Mouse (Mus musculus) adrenal gland, postnatal 10 days (tissue): Measurements from ENCODE around the gene 4930412O13Rik. TPM values are rescaled to one million over a fixed set of nuclear protein-coding genes. Genes with fewer than 3 reads are reported as not detected.

ENCODE experiments used
- DNase-seq: peaks from one replicate; pipeline ENCODE4 v3.0.0; 2021; ENCODE audit warnings: mixed read lengths
- long read RNA-seq, 2 experiments: library from polyadenylated mRNA; stranded (forward); transcript quantifications; one replicate each; pipeline ENCODE4 v2.0.0; 2021
- total RNA-seq, 2 experiments: library from RNA; stranded (reverse); gene quantifications; 2 replicates each; pipeline ENCODE4 v1.2.3; 2021

The 4930412O13Rik gene
- 1 to 10 TPM; 1.1 to 2.1 TPM for total RNA-seq
- long read RNA-seq, experiment 1, result 0 reads
- long read RNA-seq, experiment 2, partial matches to known transcripts, result 0 of 1 reads
- long read RNA-seq, experiment 2, other reads (novel, unspliced or antisense), result 1 of 1 reads

GRCm38 (mm10) chr2:9881051-9881591 is at the start of gene 4930412O13Rik:
4930412O13Rik (plus strand) TSS chr2:9881252.
- DNase-seq, result no peak

DNA sequence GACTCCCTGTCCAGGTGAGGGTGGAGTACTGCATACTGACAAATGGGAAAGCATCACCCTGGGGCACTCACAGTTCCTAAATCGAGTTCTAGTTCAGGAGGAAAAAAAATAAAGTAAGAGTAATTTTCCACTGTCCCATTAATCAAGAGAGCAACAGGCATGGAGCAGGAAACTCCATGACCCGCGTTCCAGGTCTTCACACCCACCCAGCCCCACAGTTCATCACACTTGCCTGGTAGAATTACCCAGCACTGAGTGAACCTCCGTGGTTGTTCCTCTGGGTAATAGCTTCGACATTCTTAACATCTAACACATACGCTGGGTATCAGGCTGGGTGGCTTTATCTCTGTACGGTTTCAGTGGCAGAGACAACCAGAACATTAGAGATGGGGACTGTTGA is 47.3 kb upstream of the 4930412O13Rik start:
- DNase-seq, result no peak

DNA sequence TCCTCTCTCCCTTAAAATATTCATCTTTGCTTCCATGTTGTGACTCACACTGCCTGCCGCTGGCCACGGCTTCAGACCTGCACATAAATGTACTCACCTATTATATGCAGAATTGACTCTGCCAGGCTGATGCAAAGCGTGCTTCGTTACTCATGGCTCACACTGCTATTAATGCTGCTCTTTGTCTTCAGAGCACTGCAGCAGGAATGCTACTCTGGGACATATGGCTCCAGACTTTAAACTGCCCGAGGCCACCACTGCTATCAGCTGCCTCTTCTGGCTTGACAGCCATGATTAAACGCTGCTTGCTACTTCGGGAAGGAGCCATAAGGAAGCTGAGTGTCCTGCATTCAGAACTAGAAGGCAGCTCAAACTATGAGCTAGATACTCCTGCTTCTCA is 45.9 kb upstream of the 4930412O13Rik start:
- no peak for DNase-seq

DNA sequence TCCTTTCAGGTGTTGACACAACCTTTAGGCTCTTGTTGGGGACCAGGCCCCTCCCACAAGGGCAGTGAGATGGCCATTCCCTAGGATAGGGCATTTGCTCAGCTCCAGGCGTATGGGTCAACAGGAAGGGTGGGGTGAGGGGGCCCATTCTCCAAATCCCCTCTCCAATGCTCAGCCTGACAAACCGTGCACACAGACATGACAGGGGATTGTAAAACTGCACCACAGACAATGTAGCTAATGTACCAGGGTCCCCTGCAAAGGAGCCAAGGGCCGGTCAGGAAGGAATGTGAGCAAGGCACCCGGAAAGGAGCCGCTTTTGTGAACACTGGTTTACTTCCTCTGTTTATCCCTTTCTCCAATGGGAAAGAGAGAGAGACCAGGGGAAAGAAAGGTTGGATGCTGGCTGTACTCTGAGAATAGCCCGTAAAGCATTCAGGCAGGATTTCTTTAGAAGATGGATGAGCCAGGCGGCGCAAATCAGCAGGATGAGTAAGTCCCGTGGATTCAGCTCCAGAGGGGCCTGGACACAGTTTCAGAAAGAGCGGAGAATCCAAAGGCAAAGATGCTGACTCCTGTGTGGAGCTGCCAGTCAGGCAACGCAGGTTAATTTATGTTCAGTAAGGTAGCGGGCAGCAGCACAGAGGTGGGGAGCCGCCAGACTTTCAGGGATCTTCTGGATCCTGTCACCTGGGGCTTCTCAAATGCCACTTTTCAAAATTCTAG is 28.0 kb upstream of the 4930412O13Rik start:
- no peak for DNase-seq

- DNase-seq, result no peak
Observed at GRCm38 (mm10) chr2:9855861-9856260, 25.2 kb upstream of the 4930412O13Rik start.

GRCm38 (mm10) chr2:9860698-9861097 is 20.4 kb upstream of the 4930412O13Rik start:
- DNase-seq, result no peak

GRCm38 (mm10) chr2:9867092-9867825 is 13.8 kb upstream of the 4930412O13Rik start:
- no peak for DNase-seq

GRCm38 (mm10) chr2:9871141-9871716 is 9.8 kb upstream of the 4930412O13Rik start:
- DNase-seq, result no peak

DNA sequence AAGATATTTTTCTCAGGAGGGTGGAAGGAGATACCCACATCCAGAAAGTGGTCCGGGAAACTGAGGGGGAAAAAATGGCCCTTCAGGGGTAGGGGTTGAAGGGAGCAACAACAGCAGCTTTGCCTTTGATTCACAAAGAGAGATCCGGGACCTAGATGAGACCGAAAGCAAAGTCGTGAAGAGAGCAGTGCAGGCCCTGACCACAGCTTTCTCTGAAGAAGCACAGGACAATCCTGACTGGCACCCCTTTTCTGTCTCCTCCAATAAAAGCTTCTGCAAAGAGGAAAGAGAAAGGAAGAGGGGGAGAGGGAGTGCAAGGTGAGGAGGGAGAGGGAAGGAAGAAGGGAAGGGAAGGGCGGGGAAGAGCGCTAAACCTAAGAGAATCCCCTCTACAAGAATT is 9.3 kb upstream of the 4930412O13Rik start:
- DNase-seq, result no peak

DNA sequence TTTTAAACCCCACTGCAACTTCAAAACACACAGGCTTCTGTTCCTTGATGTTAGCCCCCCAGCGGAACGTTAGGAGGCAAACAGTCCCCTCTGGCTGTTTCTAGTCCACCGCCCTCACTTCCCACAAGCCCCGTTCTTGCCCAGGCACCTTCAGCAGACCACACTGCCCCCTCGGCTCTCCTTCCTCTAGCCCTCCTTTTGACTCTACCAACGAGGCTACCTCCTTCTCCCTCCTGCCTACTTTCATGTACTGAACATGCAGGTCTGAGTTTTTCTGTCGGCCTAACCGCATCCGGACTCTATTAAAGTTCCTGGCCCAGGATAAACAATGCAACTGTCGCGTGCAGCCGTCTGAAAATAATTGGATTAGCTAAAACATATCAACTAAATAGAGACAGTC is 8.4 kb upstream of the 4930412O13Rik start:
- DNase-seq, result no peak

- no peak for DNase-seq
Observed at GRCm38 (mm10) chr2:9873757-9874156, 7.3 kb upstream of the 4930412O13Rik start.

- DNase-seq, result no peak
Observed at GRCm38 (mm10) chr2:9874467-9875219, 6.4 kb upstream of the 4930412O13Rik start.

GRCm38 (mm10) chr2:9875220-9875619 is 5.8 kb upstream of the 4930412O13Rik start:
- no peak for DNase-seq

GRCm38 (mm10) chr2:9875676-9876357 is 5.2 kb upstream of the 4930412O13Rik start:
- no peak for DNase-seq

- DNase-seq, result no peak
Observed at GRCm38 (mm10) chr2:9876621-9877325, 4.3 kb upstream of the 4930412O13Rik start.

GRCm38 (mm10) chr2:9877326-9877690 is 3.7 kb upstream of the 4930412O13Rik start:
- DNase-seq, result no peak

- no peak for DNase-seq
Observed at GRCm38 (mm10) chr2:9877966-9878563, 3.0 kb upstream of the 4930412O13Rik start.

- peak; percentile 57 for DNase-seq
Observed at GRCm38 (mm10) chr2:9878564-9879081, 2.4 kb upstream of the 4930412O13Rik start.

GRCm38 (mm10) chr2:9879092-9879491 is 2.0 kb upstream of the 4930412O13Rik start:
- DNase-seq, result peak; percentile 50

DNA sequence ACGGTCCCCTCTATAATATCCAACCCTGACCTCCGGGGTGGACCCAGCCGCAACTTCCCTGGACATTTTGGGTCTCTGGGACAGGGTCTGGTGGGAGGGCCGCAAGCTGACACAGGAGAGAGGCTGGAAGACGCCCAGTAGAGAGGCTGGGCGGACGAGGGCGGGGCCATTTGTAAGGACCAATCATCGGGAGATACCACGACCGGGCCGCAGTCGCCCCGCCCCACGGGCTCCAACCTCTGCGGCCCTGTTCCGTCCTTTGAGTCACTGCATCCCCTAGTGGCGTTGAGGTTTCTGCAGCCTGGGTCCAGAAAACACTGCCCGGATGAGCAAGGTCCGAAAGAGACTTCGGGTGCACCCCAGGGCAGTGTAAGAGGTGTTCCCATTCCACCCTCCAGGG is 1.6 kb upstream of the 4930412O13Rik start:
- peak; percentile 95 for DNase-seq
